Mouse (Mus musculus) WW6 (cell line): ENCODE data around the gene Agfg2.
"Not testable (repeated sequence)": the region's sequence is repeated elsewhere in the genome, so short reads cannot be mapped to it uniquely, and the experiment has no call there.

ENCODE experiments used
- DNase-seq: peaks from one replicate; pipeline ENCODE4 v3.0.0-alpha.2; 2013; ENCODE audit warnings: low read depth, low spot score

Gene Agfg2

DNA sequence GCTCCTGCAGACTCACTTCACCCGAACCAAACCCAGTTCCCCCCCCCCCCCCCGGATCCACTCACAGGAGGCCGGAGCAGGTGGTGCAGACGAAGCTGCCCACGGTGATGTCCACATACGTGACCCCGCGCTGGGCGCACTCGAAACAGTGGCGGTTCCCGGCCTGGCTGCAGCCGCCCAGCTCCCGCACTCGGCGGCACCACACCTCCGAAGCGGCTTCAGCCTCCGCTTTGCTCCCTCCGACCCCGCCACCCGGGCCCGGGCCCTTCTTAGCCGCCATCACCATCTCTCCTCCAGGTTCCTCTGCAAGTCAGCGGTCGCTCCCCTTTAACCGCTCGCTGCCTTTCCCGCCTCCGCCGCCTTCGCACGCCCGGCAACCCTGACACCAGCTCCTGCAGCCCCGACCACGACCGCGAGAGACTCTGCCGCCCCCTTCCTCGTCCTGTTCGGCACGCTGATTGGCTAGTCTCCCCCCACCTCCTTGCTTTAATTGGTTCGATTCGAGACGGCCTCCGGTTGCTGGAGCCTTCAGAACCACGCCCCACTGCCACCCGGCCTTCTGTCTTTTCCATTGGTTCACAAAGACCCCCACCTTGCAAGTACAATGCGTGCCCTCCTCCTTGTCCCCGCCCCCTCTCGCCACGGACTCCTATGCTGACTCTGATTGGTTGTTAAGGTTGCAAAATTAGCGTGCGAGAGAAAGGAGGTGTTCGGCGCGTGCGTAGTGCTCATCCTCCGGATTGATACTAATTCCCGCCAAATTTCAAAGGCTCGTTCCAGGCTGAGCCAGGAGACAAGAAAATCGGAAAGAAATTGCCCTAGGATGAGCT, at the start of gene Agfg2:
Gene Agfg2, minus strand, starts transcription at position 433 of the 830 bp plus-strand sequence.
- peak; percentile 98 for DNase-seq

GRCm38 (mm10) chr5:137733638-137734288, 49.2 kb upstream of the Agfg2 start:
- DNase-seq = no peak

GRCm38 (mm10) chr5:137726767-137727166, 42.2 kb upstream of the Agfg2 start:
- no peak for DNase-seq

DNA sequence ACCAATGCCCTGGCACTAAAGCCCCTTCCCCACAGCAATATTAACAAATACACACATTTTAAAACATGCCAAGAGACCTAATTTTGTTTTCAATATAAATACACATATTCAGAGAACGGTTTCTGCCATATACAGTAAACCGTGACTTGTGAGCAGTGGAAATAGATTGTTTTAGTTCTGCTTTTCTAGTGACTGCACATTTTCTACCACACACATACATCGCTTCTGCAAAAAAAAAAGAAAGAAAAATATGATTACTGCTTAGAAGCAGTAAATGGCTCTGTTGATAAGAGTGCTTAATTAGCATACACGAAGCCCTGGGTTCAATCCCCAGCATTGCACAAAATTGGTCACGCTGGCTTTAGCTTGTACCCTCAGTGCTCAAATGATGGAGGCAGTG, 39.3 kb upstream of the Agfg2 start:
- DNase-seq = no peak

- DNase-seq = not testable (repeated sequence)
Observed at GRCm38 (mm10) chr5:137720558-137721164, 36.1 kb upstream of the Agfg2 start.

DNA sequence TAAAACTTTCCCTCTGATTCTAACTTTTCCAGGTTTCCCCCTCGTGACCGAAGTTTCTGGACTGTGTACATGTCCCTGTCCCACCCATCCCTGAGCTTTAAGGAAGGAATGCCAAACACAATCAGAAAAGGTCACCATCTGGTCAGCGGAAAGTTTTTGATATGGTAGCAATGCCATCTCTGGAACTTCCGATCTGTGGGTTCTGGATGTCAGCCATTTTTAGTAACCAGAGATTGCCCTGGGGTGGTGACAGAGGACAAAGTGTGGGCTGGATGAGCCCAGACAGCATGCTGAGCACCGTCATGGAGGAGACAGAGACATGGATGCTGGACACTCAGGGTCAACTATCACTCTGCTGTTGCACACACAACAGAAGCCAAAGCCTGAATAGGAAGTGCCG, 34.6 kb upstream of the Agfg2 start:
- no peak for DNase-seq

DNA sequence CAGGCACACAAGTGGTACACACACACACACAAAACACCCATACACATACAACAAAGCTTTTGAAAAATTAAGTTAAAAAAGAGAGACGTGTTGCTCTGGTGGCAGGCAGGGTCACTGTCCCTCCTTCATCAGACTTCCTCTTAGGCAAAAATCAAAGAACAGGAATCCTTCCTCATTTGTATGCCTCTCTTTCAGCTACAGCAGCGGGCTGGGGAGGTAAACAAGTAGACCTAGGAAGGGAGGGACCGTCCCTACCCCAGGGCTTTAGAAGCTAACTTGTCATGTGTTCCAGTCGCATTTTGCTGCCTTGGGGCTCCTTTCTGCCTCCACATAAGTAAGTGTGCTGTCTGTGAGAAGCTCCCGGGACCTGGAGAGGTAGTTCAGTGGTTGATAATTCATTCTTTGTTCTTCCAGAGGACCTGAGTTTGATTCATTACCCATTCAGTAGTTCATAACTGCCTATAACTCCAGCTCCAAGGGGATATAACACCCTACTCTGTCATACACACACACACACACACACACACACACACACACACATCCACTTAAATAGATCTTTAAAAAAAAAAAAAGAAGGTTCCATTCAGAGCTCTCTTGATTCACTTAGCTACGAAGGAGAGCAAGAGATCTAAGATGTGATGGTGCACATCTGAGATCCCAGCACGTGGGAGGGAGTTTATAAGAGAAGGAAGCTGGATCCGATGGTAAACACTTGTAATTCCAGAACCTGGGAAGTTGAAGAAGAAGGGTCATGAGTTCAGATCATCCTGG, 33.7 kb upstream of the Agfg2 start:
- DNase-seq = no peak

DNA sequence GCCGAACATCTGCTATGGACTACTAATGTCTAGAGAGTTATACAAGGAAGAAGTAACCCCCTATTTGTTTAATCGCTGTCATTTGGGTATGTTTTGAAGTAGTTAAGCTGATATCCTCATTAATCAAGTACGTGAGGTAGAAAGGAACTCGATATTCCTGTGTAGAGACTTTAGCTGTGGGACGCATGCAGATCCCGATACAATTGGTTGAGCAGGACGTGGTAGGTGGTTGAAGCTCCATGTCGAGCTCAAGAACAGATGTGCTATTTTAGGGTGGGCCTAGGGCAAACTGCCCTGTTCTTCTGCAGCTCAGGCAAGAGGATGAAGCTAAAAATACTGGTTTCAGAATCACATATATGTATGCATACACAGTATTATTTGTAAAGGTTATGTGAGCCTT, 31.2 kb upstream of the Agfg2 start:
- no peak for DNase-seq

GRCm38 (mm10) chr5:137713454-137713853, 28.9 kb upstream of the Agfg2 start:
- DNase-seq = no peak

DNA sequence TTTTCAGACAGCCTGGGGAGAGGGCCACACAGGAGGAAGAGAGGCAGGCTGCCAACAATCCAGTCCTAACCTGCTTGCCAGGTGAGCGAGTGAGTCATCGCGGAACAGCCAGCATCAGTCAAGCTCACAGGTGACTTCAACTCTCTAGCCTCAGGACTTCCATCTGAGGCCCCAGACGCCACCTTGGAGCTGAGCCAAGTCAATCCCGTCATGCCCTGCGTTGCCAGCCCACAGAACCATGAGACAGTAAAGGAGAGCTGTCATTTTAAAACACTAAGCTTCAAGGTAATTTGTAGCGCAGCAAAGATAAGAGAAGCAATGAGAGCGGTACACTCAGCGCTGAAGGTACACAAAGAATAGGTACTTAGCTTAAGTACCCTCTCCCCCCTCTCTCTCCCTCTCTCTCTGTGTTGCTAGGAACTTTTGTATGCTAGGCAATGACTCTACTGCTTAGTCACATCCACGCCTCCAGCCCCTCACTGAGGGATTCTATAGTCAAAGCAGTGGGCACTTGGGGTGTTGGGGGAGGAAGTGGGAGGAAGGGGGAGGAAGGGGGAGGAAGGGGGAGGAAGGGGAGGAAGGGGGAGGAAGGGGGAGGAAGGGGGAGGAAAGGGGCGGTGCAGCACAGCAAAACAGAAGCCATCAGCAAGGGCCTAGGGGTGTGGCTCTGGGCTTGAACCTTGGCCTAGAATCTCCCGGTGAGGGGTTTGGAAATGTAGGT, 22.5 kb upstream of the Agfg2 start:
- no peak for DNase-seq

GRCm38 (mm10) chr5:137705242-137705641, 20.7 kb upstream of the Agfg2 start:
- no peak for DNase-seq

GRCm38 (mm10) chr5:137699850-137700249, 15.3 kb upstream of the Agfg2 start:
- DNase-seq = no peak

- DNase-seq = no peak
Observed at GRCm38 (mm10) chr5:137699080-137699479, 14.6 kb upstream of the Agfg2 start.

DNA sequence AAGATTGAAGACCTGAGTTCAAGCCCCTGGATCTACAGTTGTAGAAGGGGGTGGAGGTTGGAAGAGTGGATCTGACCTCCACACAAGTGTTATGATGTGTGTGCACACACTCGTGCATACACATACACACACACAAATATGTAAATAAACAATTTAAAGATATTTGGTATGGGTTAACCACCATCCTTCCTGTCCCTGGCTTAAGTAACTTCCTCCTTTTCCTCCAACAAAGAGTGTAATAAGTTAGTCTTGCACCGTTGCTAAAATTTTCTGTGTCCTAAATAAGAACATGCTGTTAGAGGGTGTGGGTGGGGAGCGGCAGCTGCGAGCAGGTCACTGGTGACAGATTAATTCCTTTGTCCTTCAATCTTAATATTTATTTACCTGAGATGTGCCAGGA, 11.4 kb upstream of the Agfg2 start:
- no peak for DNase-seq

- DNase-seq = no peak
Observed at GRCm38 (mm10) chr5:137694796-137695195, 10.3 kb upstream of the Agfg2 start.

GRCm38 (mm10) chr5:137691881-137692280, 7.4 kb upstream of the Agfg2 start:
- DNase-seq = no peak

DNA sequence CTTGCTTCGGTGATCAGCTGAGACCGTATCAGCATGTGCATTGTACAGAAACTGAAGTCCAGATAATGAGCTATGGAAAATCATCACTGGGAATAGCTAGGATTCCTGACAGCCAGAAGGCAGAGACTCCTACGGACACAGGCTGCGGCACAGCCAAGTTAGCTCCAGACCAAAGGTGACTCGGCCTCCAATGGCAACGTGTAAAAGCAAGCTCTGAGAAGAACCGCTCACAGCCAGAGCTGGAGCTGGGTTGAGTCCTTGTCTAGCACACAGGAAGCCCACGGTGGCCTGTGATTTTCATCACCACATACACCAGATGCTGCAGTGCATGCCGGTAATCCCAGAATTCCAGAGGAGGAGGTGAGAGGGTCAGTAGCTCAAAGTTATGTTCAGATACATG, 6.0 kb upstream of the Agfg2 start:
- no peak for DNase-seq

GRCm38 (mm10) chr5:137689974-137690373, 5.4 kb upstream of the Agfg2 start:
- no peak for DNase-seq

DNA sequence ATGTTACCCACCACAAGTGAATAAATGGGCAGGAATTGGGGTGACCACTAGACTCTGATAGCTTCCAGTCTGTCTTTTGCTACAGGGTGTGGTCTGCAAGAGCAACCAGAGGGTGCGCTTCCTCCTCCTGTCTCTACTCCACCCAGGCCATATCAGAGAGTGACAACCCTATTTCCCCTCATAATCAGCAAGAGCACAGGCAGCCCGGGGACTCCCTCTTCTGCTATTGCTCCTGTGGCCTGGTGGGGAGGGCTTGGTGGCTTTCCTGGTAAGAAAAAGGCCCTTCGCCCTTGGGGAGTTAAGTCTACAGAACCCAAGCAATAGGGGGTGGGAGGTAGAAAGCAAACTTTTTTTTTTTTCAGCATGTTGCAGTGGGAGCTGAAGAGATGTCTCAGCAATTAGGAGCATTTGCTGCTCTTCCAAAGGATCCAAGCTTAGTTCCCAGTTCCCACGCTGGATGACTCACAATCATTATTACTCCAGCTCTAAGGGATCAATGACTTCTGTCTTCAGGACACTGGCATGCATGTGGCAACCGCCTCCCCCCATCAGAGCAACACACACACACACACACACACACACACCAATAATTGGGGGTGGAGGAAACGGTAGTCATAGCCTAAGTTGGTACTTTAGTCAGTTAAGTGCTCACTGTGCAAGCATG, 1.7 kb upstream of the Agfg2 start:
- no peak for DNase-seq

DNA sequence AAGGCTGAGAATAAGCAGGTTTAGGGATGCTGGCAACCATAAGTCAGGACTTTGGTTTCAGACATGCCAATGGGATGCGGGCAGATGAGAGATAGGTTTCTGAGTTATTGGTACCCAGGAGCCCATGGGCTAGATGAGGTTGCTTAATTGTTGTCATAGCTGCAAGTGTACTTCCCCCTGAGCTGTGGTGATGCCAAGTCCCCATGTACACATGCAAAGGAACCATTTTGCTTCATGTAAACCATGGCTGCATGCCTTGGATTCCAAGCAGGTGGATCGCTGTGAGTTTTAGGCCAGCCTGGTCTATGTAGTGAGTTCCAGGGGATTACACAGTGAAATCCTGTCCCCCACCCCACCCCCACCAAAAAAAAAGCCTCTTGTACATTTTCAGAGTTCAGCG, 1.1 kb upstream of the Agfg2 start:
- no peak for DNase-seq
